ENCODE assay signal across 8 mouse cellular contexts in the genomic region with DNA sequence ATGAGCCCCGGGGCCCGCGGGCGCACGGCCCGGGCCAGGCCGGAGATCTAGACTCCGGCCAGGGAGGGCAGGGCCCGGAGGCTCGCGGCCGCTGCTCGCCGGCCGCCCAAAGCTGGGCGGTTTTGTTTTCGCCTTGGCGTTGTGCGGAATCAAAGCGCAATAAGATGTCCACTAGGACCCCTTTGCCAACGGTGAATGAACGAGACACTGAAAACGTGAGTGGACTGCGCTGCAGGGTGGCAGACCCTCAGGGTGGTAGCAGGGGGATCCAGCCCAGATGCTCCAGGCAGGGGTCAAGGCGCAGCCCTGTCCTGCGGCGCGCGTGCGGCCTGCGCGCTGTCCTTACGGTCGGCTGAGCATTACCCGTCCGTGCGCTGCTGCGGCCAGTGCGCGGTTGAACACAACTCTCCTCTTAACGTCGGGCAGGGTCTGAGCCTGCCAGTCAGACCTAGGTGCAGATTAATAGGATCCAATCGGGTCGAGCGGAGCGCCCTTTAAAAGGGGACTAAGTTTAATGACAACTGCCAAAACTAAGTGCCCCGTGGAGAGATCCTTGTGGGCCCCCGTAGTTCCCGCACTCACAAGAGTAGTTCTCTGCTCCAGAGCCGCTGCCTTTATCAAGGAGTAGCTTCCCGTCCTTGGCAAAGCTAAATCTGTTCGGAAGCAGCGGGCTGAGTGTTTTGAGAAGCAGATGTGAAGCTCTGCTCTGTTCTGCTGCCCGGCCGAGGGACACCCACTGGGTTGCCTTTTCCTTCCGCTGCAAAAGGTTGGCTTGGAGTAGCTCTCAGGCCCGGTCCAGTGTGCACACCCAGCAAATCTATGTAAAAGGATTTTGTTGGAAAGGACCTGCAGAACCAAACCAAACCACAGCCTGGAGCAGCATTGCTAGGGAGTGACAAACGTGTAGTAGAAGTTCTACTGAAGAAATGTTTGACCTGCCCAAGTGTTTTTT. TPM values are rescaled to one million over a fixed set of nuclear protein-coding genes. Genes with fewer than 3 reads are reported as not detected.
DNase-seq lines count a peak whose midpoint lies in the region; ATAC-seq and TF ChIP-seq lines count a peak whose summit lies in the region.

No protein-coding gene starts in this region.

- peak overlapping the region; percentile 86 for H3K4me2 ChIP-seq in embryonic facial prominence, embryonic 15.5 days (replicated peaks)
- H3K4me2 ChIP-seq in heart, embryonic 14.5 days (ENCODE audit: low read length), result peak overlapping the region; percentile 90

- under 1% methylated on average over 58 of the region's 58 CpGs for WGBS in bone marrow, adult 2 months
- WGBS in embryonic facial prominence, embryonic 15.5 days, result under 1% methylated on average over 58 of the region's 58 CpGs
- under 1% methylated on average over 53 of the region's 58 CpGs for WGBS in heart, embryonic 14.5 days

- H3K4me3 ChIP-seq in ES-Bruce4 (ENCODE audit: low read depth, low read length), result peak overlapping the region; percentile 82
- peak overlapping the region; percentile 100 for H3K4me3 ChIP-seq in bone marrow, adult 2 months (replicated peaks; ENCODE audit: control insufficient read depth, low read depth, low read length)
- H3K4me3 ChIP-seq in embryonic facial prominence, embryonic 15.5 days (replicated peaks), result peak overlapping the region; percentile 99
- peak overlapping the region; percentile 90 to 94 for H3K4me3 ChIP-seq in heart, embryonic 14.5 days (ENCODE audit: control insufficient read depth in 1 of 2, insufficient read depth in 1 of 2, low read depth in 1 of 2, low read length in 2 of 2)

- H3K36me3 ChIP-seq in ES-Bruce4 (ENCODE audit: control insufficient read depth, insufficient read depth, low read length, poor library complexity, severe bottlenecking), result no peaks in the 10 kb centered on the region
- H3K36me3 ChIP-seq in embryonic facial prominence, embryonic 15.5 days, result no peaks in the 10 kb centered on the region
- H3K36me3 ChIP-seq in heart, embryonic 14.5 days (ENCODE audit: control insufficient read depth, insufficient read depth, low read length), result no peaks in the 10 kb centered on the region

- TF ChIP-seq CTCF in ES-Bruce4 (IDR thresholded peaks at IDR 0.05; ENCODE audit: low read depth, low read length), result no peak
- no peak for TF ChIP-seq CTCF in bone marrow, adult 2 months (IDR thresholded peaks at IDR 0.05; ENCODE audit: control insufficient read depth, insufficient read depth, low read length)

- H3K4me1 ChIP-seq in ES-Bruce4 (ENCODE audit: control insufficient read depth, insufficient read depth, low read length), result peaks cover 2% of the 10 kb centered on the region
- H3K4me1 ChIP-seq in bone marrow, adult 2 months (ENCODE audit: control insufficient read depth, insufficient read depth, low read length), result peaks cover 2% of the 10 kb centered on the region; the same call in 1 of the 2 replicates
- peaks cover 22% of the 10 kb centered on the region for H3K4me1 ChIP-seq in embryonic facial prominence, embryonic 15.5 days
- peaks cover 6 to 21% of the 10 kb centered on the region in 2 experiments; a peak in 3 of 4 replicates for H3K4me1 ChIP-seq in heart, embryonic 14.5 days (ENCODE audit: control insufficient read depth in 2 of 2, insufficient read depth in 2 of 2, low read length in 2 of 2)

- peak overlapping the region; percentile 89 for H3K9ac ChIP-seq in ES-Bruce4 (ENCODE audit: low read depth, poor library complexity, severe bottlenecking)
- peak overlapping the region; percentile 98 for H3K9ac ChIP-seq in embryonic facial prominence, embryonic 15.5 days
- H3K9ac ChIP-seq in heart, embryonic 14.5 days (ENCODE audit: low read length), result peak overlapping the region; percentile 97

- no peak overlapping the region for H3K27ac ChIP-seq in ES-Bruce4 (ENCODE audit: insufficient read depth, low read length)
- peak overlapping the region; percentile 94 for H3K27ac ChIP-seq in bone marrow, adult 2 months (ENCODE audit: control insufficient read depth, insufficient read depth, low read depth, low read length, poor library complexity)
- peak overlapping the region; percentile 95 for H3K27ac ChIP-seq in embryonic facial prominence, embryonic 15.5 days (replicated peaks)
- peak overlapping the region; percentile 86 to 91 for H3K27ac ChIP-seq in heart, embryonic 14.5 days (replicated peaks in 1 of 2; ENCODE audit: control insufficient read depth in 1 of 2, insufficient read depth in 1 of 2, low read depth in 2 of 2, low read length in 2 of 2)

- peak; percentile 40; the same call in 1 of the 2 replicates for ATAC-seq in embryonic facial prominence, embryonic 15.5 days (ENCODE audit: insufficient number of reproducible peaks, low FRiP score, low TSS enrichment, low read depth)
- peak; percentile 51 for ATAC-seq in heart, embryonic 14.5 days (ENCODE audit: insufficient number of reproducible peaks, insufficient read depth, low FRiP score, low read depth)

- no peaks in the 10 kb centered on the region for H3K9me3 ChIP-seq in ES-Bruce4 (replicated peaks; ENCODE audit: control insufficient read depth, insufficient read depth, low read length, poor library complexity, severe bottlenecking)
- H3K9me3 ChIP-seq in embryonic facial prominence, embryonic 15.5 days (replicated peaks), result no peaks in the 10 kb centered on the region
- H3K9me3 ChIP-seq in heart, embryonic 14.5 days (ENCODE audit: control insufficient read depth, low read length), result no peaks in the 10 kb centered on the region

- TF ChIP-seq EP300 in ES-Bruce4 (IDR thresholded peaks at IDR 0.05; ENCODE audit: insufficient read depth, low read depth, low read length), result no peak

- no peaks in the 10 kb centered on the region for H3K27me3 ChIP-seq in ES-Bruce4 (ENCODE audit: control insufficient read depth, insufficient read depth, low read length, poor library complexity, severe bottlenecking)
- H3K27me3 ChIP-seq in embryonic facial prominence, embryonic 15.5 days, result no peaks in the 10 kb centered on the region
- no peaks in the 10 kb centered on the region for H3K27me3 ChIP-seq in heart, embryonic 14.5 days (ENCODE audit: control insufficient read depth, insufficient read depth, low read length)

- TF ChIP-seq POLR2A in ES-Bruce4 (IDR thresholded peaks at IDR 0.05; ENCODE audit: insufficient read depth, low read length), result no peak
- TF ChIP-seq POLR2A in bone marrow, adult 2 months (IDR thresholded peaks at IDR 0.05; ENCODE audit: borderline replicate concordance, control insufficient read depth, low read depth, low read length), result peak; percentile 34; the same call in 1 of the 2 replicates

- peak; percentile 59 for DNase-seq in kidney, postnatal 14 days
- peak; percentile 47 to 50 for DNase-seq in lung, postnatal 4 days
- DNase-seq in ovary, postnatal 36 days (ENCODE audit: low spot score), result peak; percentile 45
- peak; percentile 26 for DNase-seq in thymus, postnatal 25 days

RNA-seq across cellular contexts. Expression of a gene that starts 0.8 kb away (rescaled TPM):
- polyA plus RNA-seq in ES-Bruce4 (2011; ENCODE audit: insufficient read depth, insufficient read length, low read depth, missing spikeins), result 86.1 and 90.2 TPM in 2 replicates
- 49.3 and 54.0 TPM in 2 replicates for polyA plus RNA-seq in bone marrow, adult 2 months (2011; ENCODE audit: insufficient read depth, insufficient read length, low replicate concordance, missing spikeins)
- 37.7 and 40.1 TPM in 2 replicates for polyA plus RNA-seq in embryonic facial prominence, embryonic 15.5 days (2015; fragmentation: Nextera tagmentation; extraction: Ambion mirVana)
- polyA plus RNA-seq in heart, embryonic 14.5 days (2014; fragmentation: Nextera tagmentation; extraction: Ambion mirVana), result 50.6 and 50.8 TPM in 2 replicates

RNA-seq across cellular contexts. Expression of a gene that starts 37.3 kb away (rescaled TPM):
- 315 and 323 TPM in 2 replicates for polyA plus RNA-seq in ES-Bruce4 (2011; ENCODE audit: insufficient read depth, insufficient read length, low read depth, missing spikeins)
- 247 and 257 TPM in 2 replicates for polyA plus RNA-seq in bone marrow, adult 2 months (2011; ENCODE audit: insufficient read depth, insufficient read length, low replicate concordance, missing spikeins)
- polyA plus RNA-seq in embryonic facial prominence, embryonic 15.5 days (2015; fragmentation: Nextera tagmentation; extraction: Ambion mirVana), result 488 and 504 TPM in 2 replicates
- 364 and 377 TPM in 2 replicates for polyA plus RNA-seq in heart, embryonic 14.5 days (2014; fragmentation: Nextera tagmentation; extraction: Ambion mirVana)
